Mouse (Mus musculus): ENCODE data around the gene Slc30a2.

Gene Slc30a2

GRCm38 (mm10) chr4:134395977-134396825 is 53.2 kb downstream of the Slc30a2 start, which contains the start of gene Pafah2:
TSS of gene Pafah2 (plus strand) at chr4:134396320.
- DNase-seq (ENCODE audit: extremely low spot score, low spot score): peak; percentile 92

DNA sequence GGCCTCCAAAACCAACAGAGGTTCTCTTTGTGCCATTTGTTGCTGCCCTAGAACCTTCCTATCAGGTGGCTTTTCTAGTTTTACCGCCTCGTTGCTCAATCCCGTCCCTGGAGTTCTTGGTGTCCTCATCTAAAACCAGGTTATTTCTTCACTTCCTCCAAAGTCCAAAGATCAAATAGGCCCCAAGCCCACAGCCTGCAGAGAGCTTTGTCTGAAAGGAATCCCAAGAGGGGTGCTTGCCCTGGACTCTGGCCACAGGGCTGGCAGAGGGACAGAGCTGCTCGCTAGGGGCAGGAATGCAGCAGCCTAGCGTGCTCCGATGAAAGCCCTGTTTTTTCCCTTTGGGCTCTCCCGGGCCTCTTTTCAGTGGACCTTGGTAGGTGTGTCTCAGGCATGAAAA is 54.1 kb downstream of the Slc30a2 start:
- DNase-seq (ENCODE audit: extremely low spot score, low spot score): no peak

DNA sequence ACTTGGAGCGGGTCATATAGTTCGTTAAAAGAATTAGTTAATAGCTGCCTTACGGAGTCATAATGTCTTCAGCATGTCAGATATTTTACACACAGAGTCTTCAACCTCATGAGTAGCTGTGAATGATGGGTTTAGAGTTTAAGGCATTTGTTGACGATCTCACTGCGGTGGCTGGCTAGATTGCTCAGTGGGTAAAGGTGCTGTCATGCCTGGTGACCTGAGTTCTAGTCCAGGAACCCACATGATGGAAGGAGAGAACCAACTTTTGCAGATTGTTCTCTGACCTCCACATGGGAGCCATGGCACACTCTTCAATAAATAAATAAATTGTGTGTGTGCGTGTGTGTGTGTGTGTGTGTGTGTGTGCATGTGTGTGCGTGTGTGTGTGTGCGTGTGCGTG is 54.8 kb downstream of the Slc30a2 start:
- no peak for DNase-seq (ENCODE audit: extremely low spot score, low spot score)

DNA sequence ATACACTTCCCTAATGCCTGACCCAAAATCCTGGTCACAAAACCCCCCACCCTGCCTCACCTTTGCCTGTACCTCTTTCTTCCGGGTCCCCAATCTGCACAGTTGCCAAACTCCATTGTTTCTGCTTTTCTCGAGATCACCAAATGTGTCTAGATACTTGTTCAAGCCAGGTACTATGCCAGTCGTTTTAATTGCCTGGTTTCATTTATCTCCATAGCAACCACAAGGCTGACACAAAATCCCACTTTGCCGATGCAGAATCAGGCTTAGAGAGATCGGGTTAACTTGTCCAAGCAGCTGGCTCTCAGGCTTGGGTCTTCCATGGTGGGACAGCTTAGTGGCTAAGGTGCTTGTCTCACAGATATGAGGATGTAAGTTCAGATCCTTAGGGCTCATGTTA is 57.2 kb downstream of the Slc30a2 start:
- DNase-seq (ENCODE audit: extremely low spot score, low spot score): no peak

GRCm38 (mm10) chr4:134401181-134401661 is 58.2 kb downstream of the Slc30a2 start:
- DNase-seq (ENCODE audit: extremely low spot score, low spot score): peak; percentile 62

GRCm38 (mm10) chr4:134401856-134402570 is 59.0 kb downstream of the Slc30a2 start:
- no peak for DNase-seq (ENCODE audit: extremely low spot score, low spot score)

GRCm38 (mm10) chr4:134402571-134403262 is 59.7 kb downstream of the Slc30a2 start:
- no peak for DNase-seq (ENCODE audit: extremely low spot score, low spot score)

DNA sequence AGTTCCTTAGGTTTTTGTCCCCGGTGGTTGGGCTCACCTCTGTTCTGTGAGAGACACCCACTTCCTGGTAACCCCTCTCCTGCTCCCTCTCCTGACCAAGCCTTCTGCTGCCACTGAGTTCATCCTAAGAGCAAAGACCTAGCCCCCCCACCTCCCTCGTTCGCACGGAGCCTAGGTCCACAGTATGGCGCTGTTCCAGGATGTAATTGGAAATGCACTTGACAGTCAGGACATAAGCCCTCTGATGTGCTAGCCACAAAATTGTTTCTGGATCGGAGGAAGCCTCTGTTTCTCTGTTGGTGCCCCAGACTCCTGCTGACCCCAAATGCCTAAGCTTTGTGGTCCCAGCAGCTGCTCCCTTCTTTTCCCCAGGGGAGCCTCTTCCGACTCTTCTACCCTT is 60.7 kb downstream of the Slc30a2 start:
- no peak for DNase-seq (ENCODE audit: extremely low spot score, low spot score)
